Mouse (Mus musculus) brain, embryonic 14.5 days (tissue): ENCODE measurements at regions not wholly inside any gene's neighbourhood (a gene's known extent, or its start where the extent isn't known, plus 50 kb on each side); places are given as distances from the start of the nearest gene placed in this dataset.

Experiments used
- DNase-seq: peaks from one replicate; pipeline ENCODE4 v3.0.0-alpha.2; 2011; ENCODE audit warnings: low read depth
- CTCF ChIP-seq: fragments of 200-500 bp; IDR thresholded peaks from 2 replicates; pipeline ENCODE4 v1.5.1; 2012; ENCODE audit warnings: inconsistent platforms, mild to moderate bottlenecking, moderate library complexity, borderline replicate concordance; ENCODE audit not compliant: insufficient read depth, insufficient read length; ENCODE audit errors: extremely low read depth
- POLR2A ChIP-seq: fragments of 200-500 bp; IDR thresholded peaks from 2 replicates; pipeline ENCODE4 v1.6.1; 2012; ENCODE audit warnings: mild to moderate bottlenecking, inconsistent platforms, borderline replicate concordance; ENCODE audit not compliant: poor library complexity, insufficient read depth, insufficient read length, severe bottlenecking; ENCODE audit errors: extremely low read depth

- TF ChIP-seq CTCF, result no peak
- TF ChIP-seq POLR2A, result no peak
- no peak for DNase-seq
Observed at GRCm38 (mm10) chr15:86648131-86648530, 433.9 kb downstream of the Tbc1d22a start.

- TF ChIP-seq CTCF (no peak), POLR2A (no peak)
- DNase-seq, result peak; percentile 91
Observed at GRCm38 (mm10) chr15:86673096-86673520, 458.8 kb downstream of the Tbc1d22a start.

GRCm38 (mm10) chr15:86677016-86677415 lies 462.8 kb downstream of the Tbc1d22a start:
- peak; percentile 34 for DNase-seq
- no peak for TF ChIP-seq CTCF
- no peak for TF ChIP-seq POLR2A

- DNase-seq, result peak; percentile 30
- TF ChIP-seq POLR2A, result no peak
- no peak for TF ChIP-seq CTCF
Observed at GRCm38 (mm10) chr15:86683081-86683480, 468.8 kb downstream of the Tbc1d22a start.

- DNase-seq, result peak; percentile 92
- TF ChIP-seq CTCF, result no peak
- TF ChIP-seq POLR2A, result no peak
Observed at GRCm38 (mm10) chr15:86689694-86690093, 475.4 kb downstream of the Tbc1d22a start.

- TF ChIP-seq POLR2A (no peak), CTCF (no peak)
- DNase-seq, result no peak
Observed at GRCm38 (mm10) chr15:86696806-86697205, 482.5 kb downstream of the Tbc1d22a start.

- no peak for TF ChIP-seq POLR2A
- no peak for TF ChIP-seq CTCF
Observed at GRCm38 (mm10) chr15:86710429-86710828, 496.2 kb downstream of the Tbc1d22a start.

GRCm38 (mm10) chr15:86718376-86718775 lies 504.1 kb downstream of the Tbc1d22a start:
- TF ChIP-seq CTCF (no peak), POLR2A (no peak)
- peak; percentile 53 for DNase-seq

More at GRCm38 (mm10) chr15:86710429-86710828, 496.2 kb downstream of the Tbc1d22a start:
- DNase-seq, result no peak

GRCm38 (mm10) chr15:86719088-86719487 lies 504.8 kb downstream of the Tbc1d22a start:
- TF ChIP-seq POLR2A (no peak), CTCF (no peak)
- DNase-seq, result no peak

GRCm38 (mm10) chr15:86721131-86721530 lies 506.9 kb downstream of the Tbc1d22a start:
- TF ChIP-seq POLR2A, result no peak
- TF ChIP-seq CTCF, result no peak
- no peak for DNase-seq

GRCm38 (mm10) chr15:86737945-86738344 lies 523.7 kb downstream of the Tbc1d22a start:
- TF ChIP-seq CTCF (no peak), POLR2A (no peak)
- peak; percentile 57 for DNase-seq

- DNase-seq, result peak; percentile 62
- TF ChIP-seq POLR2A, result no peak
- TF ChIP-seq CTCF, result no peak
Observed at GRCm38 (mm10) chr15:86738356-86738755, 524.1 kb downstream of the Tbc1d22a start.

- no peak for DNase-seq
- no peak for TF ChIP-seq POLR2A
- TF ChIP-seq CTCF, result no peak
Observed at GRCm38 (mm10) chr15:86738776-86739175, 524.5 kb downstream of the Tbc1d22a start.

- TF ChIP-seq CTCF (no peak), POLR2A (no peak)
- DNase-seq, result peak; percentile 79
Observed at GRCm38 (mm10) chr15:86751436-86752136, 537.3 kb downstream of the Tbc1d22a start.
